Mouse (Mus musculus): ENCODE data around the gene Kng1.
"Not testable (repeated sequence)": the region's sequence is repeated elsewhere in the genome, so short reads cannot be mapped to it uniquely, and the experiment has no call there.

Kng1 gene

DNA sequence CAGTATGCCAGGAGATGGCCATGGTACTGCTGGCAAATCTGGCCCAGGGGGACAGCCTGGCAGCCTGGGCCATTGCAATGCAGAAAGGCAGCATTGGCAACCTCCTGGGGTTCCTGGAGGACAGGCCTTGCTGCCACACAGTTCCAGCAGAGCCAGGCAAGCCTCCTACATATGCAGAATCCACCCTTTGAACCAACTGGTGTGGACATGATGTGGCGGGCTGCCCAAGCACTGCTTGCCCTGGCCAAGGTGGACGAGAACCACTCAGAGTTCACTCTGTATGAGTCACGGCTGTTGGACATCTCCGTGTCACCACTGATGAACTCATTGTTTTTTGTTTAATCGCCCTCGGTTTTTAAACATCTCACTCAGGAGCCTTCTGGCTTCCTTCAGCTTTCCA lies 36.5 kb downstream of the Kng1 start:
- CTCF ChIA-PET = no interaction called here

DNA sequence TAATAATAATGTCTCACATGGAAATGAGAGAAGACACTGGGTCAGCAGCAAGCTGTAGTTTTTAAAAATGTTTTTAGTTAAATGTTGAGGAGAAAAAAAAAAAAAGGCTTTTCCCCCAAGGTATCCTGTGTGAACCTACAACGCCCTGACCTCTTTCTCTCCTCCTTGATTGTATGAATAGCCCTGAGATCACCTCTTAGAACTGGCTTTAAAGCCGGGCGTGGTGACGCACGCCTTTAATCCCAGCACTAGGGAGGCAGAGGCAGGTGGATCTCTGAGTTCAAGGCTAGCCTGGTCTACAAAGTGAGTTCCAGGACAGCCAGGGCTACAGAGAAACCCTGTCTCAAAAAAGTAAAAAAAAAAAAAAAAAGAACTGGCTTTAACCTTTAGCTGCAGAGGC lies 37.9 kb downstream of the Kng1 start:
- CTCF ChIA-PET = interaction anchor here (1.4 kb wide), 1 partner anchor 9 kb away, joined by 3 read pairs; no protein-coding TSS in a partner anchor

DNA sequence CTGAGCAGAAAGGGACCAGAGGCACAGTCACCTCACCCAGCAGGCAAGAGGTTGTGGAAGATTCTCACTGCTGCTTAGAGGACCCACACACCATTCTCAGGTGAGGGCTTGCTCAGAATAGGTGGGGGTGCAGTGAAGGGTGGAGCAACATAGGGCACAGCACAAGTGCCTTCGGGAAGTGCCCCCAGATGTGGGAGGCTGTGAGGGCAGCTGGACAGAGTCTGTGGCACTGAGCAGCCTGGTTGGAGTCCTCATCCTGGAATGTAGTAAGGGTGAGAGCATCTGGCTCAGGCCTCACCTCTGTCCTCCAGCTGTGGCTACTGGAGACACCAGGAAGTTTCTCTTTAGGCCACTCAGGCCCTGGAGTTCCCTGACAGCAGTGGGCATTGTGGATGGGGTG lies 39.2 kb downstream of the Kng1 start:
- CTCF ChIA-PET = interaction anchor here (1.4 kb wide), 1 partner anchor 10 kb away, joined by 3 read pairs; no protein-coding TSS in a partner anchor

DNA sequence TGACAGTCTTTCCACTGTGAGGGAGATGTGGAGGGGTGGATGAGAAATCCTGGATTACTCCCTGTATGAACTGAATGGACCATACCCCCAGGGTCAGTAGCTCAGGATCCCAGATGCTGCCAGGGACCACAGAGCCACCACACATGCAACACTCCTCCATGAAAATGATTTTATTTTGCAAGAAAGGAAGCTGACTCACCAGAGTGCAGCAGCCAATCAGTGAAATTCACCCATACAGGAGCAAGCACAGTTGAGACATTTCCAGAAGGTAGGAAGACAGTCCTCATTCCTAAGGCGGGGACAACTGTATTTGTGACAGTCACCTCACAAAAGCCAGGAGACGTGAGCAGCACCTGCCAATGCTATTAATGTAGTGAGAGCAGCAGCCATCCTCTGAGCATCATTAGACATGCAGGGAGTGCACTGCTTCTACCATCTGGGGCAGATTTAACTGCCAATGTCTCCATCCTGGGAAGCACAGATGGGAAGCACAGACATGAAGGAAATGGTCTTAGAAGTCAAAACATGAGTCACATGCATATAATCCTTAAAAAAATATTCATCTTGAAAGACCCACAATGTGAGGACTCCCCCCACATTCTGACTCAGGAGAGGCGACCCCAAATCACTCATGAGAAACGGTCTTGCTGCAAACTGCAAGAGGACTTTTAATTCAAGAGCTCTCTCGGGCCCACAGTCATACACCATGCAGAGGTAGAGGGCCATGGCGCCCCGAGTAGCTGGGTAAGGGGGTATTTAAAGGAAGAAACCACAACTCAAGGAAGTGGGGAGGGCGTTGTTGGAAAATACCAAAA lies 39.8 kb downstream of the Kng1 start:
- CTCF ChIA-PET = not testable (repeated sequence)

DNA sequence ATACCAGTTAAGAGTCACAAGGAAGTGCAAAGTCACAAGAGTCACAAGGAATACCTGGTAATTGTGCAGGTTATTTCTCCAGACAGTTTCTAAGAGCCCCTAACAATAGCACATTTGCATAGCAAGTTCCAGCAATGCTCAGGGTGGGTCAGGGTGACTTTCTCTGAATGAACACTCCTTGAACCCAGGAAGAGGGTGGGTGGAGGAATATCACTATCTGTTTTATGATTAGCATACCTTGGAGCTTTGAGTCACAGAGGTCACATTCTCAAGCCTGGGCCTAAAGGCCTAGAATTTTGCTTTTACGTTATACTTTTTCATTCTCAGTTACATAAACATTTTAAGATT lies 40.4 kb downstream of the Kng1 start:
- CTCF ChIA-PET = not testable (repeated sequence)

DNA sequence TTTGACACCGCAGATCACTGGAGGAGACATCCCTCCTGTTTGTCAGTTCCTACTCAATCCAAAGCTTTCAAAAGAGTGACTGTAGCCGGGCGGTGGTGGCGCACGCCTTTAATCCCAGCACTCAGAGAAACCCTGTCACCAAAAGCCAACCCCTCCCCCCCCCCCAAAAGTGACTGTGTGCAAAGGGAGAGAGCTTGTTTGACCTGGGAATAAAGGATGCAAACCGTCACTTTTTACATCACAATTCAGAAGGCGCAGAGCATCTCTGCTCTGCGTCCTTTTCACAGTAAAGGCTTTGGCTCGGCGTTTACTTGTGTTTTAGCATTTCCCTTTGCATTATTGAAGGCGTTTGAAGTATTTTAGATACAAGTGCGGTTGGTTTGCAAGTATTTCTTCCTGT lies 42.0 kb downstream of the Kng1 start:
- CTCF ChIA-PET = interaction anchor here (0.6 kb wide), 2 partner anchors 35 to 373 kb away, joined by 3 read pairs; no protein-coding TSS in a partner anchor

DNA sequence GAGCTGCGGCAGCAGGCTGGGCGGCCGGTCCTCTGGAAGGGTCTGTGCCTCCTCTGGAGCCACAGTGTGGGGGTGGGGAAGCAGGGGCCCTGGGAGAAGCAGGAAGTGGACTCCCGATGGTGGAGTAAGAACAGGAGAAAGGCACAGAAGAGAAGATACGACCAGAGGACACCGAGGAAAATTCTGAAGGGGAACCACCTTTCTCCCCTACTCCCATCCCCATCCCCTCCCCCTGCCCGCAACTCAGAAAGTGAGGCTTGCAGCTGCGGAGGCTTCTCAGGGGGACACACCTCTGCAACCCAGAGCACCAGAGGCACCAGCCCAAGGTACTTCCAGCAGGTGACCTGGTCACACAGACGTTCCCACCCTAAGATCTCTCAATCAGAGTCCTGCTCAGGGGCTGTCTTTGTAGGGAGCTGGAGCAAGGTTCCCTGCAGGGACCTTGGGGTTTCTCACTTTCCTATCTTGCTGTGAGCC lies 42.5 kb downstream of the Kng1 start:
- CTCF ChIA-PET = interaction anchor here (0.6 kb wide), 2 partner anchors 36 to 373 kb away, joined by 3 read pairs; no protein-coding TSS in a partner anchor

DNA sequence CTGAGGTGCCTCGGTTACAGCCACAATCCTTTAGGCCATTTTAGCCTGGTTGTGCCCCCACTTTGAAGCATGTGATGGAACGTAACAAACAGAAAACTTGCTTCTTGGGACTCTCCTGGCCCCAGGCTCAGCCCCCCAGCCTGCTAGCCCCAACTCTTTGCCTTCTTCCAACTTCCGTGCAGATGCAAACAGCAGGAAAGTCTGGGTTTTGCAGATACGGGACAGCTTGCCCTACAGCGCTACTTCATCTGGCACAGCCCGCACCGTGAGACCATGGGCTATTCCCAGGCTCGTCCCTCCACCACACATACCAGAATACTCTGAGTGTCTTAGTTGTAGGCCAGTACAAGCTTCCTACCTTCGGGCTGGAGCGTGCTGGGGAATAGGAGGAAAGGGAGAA lies 42.9 kb downstream of the Kng1 start:
- CTCF ChIA-PET = interaction anchor here (0.6 kb wide), 1 partner anchor 240 kb away, joined by 4 read pairs; no protein-coding TSS in a partner anchor

DNA sequence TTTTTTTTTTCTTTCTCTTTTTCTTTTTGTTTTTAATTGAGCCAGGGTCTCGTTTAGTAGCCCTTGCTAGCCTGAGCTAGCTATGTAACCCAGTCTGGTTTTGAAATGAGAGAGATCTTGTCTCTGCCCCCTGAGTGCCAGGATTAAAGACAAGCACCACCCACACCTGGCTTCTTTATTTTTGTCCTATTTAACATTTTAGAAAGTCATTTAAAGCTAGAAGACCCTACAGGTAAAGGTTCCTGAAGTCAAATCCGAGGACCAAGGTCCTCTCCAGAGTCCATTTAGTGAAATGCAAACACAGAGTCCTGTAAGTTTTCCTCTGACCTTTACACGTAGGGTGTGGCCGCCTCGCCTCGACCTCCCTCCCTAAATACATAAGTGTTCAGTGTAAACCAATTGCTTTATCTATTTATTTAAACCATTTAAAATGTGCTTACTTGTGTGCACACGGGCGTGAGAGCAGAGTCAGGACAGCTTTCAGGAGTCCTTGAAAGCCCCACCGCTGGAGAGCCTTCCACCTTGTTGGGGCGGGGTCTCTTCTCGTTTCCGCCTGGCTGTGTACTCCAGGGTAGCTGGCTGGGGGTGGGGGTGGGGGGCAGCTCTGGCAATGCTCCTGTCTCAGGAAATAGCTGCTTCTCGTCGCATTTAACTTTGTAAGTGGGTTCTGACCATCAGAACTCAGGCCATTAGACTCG lies 44.8 kb downstream of the Kng1 start:
- CTCF ChIA-PET = interaction anchor here (0.7 to 1.0 kb wide), 2 partner anchors 13 to 244 kb away, joined by 4 to 6 read pairs; no protein-coding TSS in a partner anchor

DNA sequence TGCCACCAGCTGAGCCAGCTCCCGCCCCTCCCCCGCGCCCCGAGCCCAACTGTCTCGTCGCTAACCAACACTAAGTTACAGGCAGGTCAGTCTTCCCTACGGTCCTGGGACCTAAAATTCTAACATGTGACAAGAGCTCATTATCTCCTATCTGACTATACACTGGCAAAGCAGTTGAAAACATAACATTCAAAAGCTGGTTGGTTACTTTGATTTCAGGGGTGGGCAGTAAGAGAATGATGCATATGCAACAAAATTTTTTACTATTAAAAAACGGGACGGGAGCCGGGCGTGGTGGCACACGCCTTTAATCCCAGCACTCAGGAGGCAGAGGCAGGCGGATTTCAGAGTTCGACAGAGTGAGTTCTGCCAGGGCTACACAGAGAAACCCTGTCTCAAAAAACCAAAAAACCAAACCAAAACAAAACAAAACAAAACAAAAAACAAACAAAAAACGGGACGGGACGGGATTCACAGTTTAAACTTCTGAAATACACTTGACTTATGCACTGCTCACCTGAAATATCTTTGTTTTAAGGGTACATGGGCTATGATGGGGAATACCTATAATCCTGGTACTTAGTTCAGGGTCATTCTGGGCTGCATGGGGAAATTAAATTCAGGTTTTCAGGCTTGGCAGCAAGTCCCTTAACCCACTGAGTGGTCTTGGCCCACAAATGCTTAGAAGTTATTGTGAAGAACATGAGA lies 45.5 kb downstream of the Kng1 start:
- CTCF ChIA-PET = interaction anchor here (1.0 kb wide), 1 partner anchor 14 kb away, joined by 6 read pairs; no protein-coding TSS in a partner anchor

DNA sequence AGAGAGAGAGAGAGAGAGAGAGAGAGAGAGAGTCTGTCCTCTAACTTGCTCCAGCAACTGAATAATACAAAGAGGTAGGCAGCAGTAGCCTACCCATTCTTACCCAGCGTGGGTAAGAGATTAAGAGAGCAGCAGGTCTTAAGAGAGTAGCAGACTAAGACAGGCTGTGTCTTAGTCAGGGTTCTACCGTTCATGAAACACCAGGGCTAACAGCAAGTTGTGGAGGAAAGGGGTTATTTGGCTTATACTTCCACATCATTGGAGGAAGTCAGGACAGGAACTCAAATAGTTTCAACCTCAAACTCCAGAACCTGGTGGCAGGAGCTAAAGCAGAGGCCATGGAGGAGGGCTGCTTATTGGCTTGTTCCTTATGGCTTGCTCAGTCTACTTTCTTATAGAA lies 46.2 kb downstream of the Kng1 start:
- CTCF ChIA-PET = no interaction called here

DNA sequence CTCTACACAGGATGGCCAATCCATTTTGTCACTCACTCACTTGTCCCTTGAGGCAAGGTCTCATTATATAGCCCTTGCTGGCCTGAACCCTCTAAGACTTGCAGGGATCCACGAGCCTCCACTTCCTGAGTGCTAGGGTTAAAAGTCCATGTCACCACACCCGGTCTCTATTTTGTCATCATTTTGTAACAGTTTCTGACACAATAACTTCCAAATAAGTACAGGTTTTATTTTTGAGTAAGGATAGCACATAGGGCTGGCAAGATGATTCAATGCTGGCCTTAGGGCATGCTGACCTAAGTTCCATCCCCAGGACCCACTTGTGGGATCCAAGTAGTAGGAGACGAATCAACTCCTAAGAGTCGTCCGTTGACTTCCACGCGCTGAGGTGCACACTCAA lies 48.5 kb downstream of the Kng1 start:
- CTCF ChIA-PET = no interaction called here

DNA sequence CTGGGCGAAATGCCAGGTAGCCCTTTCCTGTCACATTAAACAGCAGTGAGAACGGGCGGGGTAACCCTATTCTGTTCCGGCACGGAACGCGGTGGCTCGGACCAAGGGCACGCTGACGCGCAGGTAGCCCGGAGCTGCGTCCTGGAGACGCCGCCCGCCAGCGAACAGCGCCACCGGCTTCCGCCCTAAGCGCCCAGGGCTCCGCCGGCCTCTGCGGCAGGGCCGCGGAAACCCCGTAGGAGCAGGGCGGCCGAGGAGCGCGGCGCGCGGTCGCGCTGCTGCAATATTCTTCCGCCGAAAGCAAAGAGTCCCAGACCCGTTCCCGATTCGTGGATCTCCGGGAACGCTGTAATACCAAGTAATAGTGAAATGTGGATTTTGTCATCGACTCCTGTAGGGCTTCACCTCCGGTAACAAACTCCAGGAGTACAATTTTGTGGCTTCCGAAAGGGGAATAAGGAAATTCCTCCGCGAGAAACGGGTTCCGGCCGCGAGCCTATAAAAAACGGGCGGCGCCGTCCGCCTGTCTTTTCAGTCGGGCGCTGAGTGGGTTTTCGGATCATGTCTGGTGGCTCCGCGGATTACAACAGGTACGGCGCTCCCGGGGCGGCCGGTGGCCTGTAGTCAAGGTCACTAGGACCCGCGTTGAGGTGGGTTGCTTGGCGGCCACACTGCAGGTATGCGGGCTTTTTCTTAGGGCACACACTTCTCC lies 49.7 kb downstream of the Kng1 start, which contains the start of gene Eif4a2:
Gene Eif4a2, plus strand, starts transcription at position 214 of the 712 bp plus-strand sequence.
- CTCF ChIA-PET = no interaction called here

DNA sequence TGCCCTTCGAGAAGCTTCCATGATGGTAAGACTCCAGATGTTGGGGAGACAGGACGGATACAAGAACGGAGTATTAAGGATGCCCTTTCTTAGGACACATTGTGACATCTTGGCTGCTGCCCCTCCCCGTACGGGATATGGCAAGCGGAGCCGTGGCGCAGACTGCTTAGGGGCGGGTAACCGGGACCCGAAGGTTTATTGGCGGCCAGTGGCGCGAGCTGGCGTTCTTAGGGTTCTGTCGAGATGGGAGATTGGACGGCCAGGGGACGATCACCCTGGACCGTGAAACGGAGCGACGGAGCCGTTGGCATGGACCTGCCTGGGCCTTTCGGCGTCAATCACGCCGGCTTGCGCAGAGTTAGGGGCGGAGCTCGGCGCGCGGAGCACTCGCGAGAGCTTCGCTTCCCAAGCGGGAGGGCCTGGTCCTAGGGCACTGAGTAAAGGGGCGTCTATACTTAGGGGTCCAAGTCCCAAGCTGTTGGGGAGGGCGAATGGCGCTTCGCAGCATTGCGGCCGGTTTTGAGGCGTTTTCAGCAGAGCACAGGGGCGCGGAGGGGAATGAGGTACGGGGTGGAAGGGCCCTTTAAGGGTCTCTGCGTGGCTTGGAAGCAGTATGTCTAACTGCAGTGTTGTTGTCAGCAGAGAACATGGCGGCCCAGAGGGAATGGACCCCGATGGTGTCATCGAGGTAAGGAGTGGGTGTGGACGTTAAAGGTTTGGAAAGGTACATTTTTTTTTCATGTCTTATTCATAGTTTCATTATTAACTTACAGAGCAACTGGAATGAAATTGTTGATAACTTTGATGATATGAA lies 50.5 kb downstream of the Kng1 start:
- CTCF ChIA-PET = interaction anchor here (0.7 kb wide), 1 partner anchor 154 kb away, joined by 4 read pairs; no protein-coding TSS in a partner anchor

DNA sequence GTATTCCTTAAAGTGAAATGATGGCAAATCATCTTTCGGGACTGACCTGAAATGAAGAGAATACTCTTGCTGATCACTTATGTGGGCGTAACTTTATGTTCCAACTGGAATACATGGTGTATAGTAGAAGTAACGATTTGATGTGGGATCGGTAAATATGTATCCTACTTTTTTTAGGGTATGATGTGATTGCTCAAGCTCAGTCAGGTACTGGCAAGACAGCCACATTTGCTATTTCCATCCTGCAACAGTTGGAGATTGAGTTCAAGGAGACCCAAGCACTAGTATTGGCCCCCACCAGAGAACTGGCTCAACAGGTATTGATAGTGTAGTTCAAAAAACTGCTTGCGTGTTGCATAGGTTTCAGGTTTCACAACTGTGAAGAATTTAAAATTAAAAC lies 51.3 kb downstream of the Kng1 start:
- CTCF ChIA-PET = interaction anchor here (0.7 kb wide), 1 partner anchor 153 kb away, joined by 4 read pairs; no protein-coding TSS in a partner anchor

DNA sequence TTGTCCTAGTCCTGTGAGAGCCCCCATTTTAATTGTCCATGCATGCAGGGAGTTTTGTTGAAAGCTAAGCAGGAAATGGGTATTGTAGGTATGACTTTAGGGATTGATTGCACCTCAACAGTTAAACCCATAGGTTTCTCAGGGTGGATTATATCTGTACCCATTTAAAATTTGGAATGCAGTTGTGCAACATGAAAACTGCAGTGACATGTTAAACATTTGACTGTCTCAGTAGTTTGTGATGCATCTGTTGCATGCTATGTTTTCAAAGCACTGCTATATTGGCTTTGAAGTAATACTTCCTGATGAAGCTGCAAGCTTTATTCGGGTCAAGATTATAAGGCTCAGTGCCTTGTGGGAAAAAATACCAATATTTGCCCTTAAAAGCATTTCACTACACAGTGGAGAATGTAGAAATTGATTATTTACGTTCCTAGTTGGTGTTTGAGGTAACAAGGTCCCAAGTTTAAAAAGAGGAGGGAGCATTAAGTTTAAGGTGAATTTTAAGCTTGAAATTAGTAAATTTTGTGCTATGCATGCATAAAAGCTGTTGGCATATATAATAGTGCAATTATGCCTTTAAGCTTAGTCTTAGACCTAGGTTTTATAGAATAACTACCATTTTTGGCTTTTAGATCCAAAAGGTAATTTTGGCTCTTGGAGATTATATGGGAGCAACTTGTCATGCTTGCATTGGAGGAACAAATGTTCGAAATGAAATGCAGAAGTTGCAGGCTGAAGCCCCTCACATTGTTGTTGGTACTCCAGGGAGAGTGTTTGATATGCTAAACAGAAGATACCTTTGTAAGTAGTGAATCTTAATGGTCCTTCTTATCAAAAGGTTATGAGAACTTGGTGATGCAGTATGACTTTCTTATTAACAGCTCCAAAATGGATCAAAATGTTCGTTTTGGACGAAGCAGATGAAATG lies 52.0 kb downstream of the Kng1 start:
- CTCF ChIA-PET = no interaction called here

DNA sequence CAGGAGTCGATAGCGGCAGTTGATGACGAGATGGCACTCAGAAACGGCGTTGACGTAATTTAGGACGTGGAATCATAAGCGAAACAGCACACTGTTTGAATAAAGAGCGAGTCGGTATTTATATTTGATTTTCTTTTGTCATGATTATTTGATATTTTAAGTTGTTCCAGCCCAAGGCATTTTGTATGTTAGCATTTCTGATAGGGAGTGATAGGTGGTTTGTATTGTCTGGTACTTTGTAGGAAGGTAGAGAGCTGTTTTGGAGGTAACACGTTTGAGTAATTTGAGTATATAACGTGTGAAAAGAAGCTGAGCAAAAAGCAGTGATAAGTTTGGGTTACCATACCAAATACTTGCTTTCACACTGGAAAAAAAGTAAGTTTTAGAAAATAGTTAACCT lies 54.7 kb downstream of the Kng1 start:
- CTCF ChIA-PET = no interaction called here

DNA sequence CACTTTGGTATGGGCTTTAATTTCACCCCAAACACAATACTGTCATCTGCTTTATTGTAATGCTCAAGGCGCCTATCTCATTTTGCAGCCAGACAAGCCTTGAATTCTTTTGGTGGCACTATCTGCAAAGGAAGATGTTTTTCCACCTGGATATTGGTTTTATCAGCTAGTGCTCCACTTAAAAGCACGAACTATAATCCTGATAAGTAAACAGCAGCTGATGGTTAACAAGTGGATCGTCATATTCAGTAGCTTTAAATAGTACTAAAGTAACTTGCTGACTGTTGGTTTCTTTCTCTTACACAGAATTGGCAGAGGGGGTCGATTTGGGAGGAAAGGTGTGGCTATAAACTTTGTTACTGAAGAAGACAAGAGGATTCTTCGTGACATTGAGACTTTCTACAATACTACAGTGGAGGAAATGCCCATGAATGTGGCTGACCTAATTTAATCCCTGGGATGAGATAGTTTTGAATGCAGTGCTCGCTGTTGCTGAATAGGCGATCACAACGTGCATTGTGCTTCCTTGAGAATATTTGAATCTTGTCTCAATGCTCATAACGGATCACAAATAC lies 55.3 kb downstream of the Kng1 start:
- CTCF ChIA-PET = no interaction called here

DNA sequence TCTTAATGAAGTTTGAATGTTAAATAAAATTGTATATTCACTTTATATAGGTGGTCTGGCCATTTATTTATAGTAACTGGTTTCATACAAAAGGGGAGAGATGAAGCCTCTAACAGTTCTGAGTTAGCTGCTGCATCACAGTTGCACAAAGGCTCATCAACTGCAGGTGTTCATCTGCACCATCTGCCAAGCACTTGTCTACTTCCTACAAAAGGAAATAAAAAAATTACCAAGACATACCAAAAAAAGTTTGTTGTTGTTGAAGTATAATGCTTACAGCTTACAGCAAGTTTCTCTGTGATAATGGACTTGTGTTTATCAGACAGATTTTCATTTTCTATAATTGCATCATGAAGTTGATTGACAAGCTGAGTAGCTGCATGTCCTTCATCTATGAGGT lies 56.2 kb downstream of the Kng1 start:
- CTCF ChIA-PET = no interaction called here
